Mouse (Mus musculus) E14TG2a.4 (cell line): Measurements from ENCODE around the gene Ttc7.

ENCODE experiments used
- CTCF ChIP-seq: conservative IDR thresholded peaks from 2 replicates; pipeline ENCODE4 v1.5.1; 2014; ENCODE audit warnings: low read length
- NANOG ChIP-seq: IDR thresholded peaks from 2 replicates; pipeline ENCODE4 v1.6.1; 2014; ENCODE audit warnings: borderline replicate concordance, low read length, mixed read lengths

- no peak for TF ChIP-seq CTCF
- no peak for TF ChIP-seq NANOG
These were observed 74.8 kb downstream of the Ttc7 start for GRCm38 (mm10) chr17:87357506-87357905.
